Mouse (Mus musculus) forebrain, embryonic 13.5 days (tissue): ENCODE data around the gene Zdhhc16. TPM values are rescaled to one million over a fixed set of nuclear protein-coding genes. Genes with fewer than 3 reads are reported as not detected.

Experiments used
- ATAC-seq: fragments of 200-750 bp; cut with Nextera tagmentation; 2 replicates; pipeline ENCODE4 v1.8.0; 2017
- H3K27ac ChIP-seq: fragments of 300-500 bp; sonication (generic); 2 replicates; pipeline ENCODE4 v1.5.1; 2015; ENCODE audit warnings: inconsistent platforms, mild to moderate bottlenecking, moderate library complexity
- H3K27me3 ChIP-seq: fragments of 300-500 bp; sonication (generic); 2 replicates; pipeline ENCODE4 v1.6.1; 2015; ENCODE audit warnings: mild to moderate bottlenecking, inconsistent platforms
- H3K36me3 ChIP-seq: fragments of 300-500 bp; sonication (generic); 2 replicates; pipeline ENCODE4 v1.6.1; 2015; ENCODE audit warnings: mild to moderate bottlenecking, inconsistent platforms; ENCODE audit not compliant: poor library complexity, severe bottlenecking
- H3K4me1 ChIP-seq: fragments of 300-500 bp; sonication (generic); 2 replicates; pipeline ENCODE4 v1.6.1; 2015; ENCODE audit warnings: inconsistent platforms
- H3K4me2 ChIP-seq: fragments of 300-500 bp; sonication (generic); 2 replicates; pipeline ENCODE4 v1.6.1; 2015; ENCODE audit warnings: inconsistent platforms, mild to moderate bottlenecking, moderate library complexity
- H3K4me3 ChIP-seq: fragments of 300-500 bp; sonication (generic); 2 replicates; pipeline ENCODE4 v1.5.1; 2015; ENCODE audit warnings: mild to moderate bottlenecking, inconsistent platforms
- H3K9ac ChIP-seq: fragments of 300-500 bp; sonication (generic); 2 replicates; pipeline ENCODE4 v1.6.1; 2015; ENCODE audit warnings: mild to moderate bottlenecking, inconsistent platforms
- H3K9me3 ChIP-seq: fragments of 300-500 bp; sonication (generic); replicated peaks from 2 replicates; pipeline ENCODE4 v1.6.1; 2016; ENCODE audit warnings: inconsistent platforms
- WGBS: fragments of 180-500 bp; shearing (Covaris S2); methylation state at CpG from one replicate; pipeline ENCODE4 v1.1.7; 2015; 5-methylcytosine and 5-hydroxymethylcytosine counted together
- polyA plus RNA-seq: library from polyadenylated mRNA; unstranded; fragments of >200 nt; fragmentation: Nextera tagmentation; extraction: Ambion mirVana; gene quantifications from 2 replicates; pipeline ENCODE4 v1.2.1, GENCODE M21; 2015

The Zdhhc16 gene
- polyA plus RNA-seq: 86.5 and 96.5 TPM in 2 replicates

DNA sequence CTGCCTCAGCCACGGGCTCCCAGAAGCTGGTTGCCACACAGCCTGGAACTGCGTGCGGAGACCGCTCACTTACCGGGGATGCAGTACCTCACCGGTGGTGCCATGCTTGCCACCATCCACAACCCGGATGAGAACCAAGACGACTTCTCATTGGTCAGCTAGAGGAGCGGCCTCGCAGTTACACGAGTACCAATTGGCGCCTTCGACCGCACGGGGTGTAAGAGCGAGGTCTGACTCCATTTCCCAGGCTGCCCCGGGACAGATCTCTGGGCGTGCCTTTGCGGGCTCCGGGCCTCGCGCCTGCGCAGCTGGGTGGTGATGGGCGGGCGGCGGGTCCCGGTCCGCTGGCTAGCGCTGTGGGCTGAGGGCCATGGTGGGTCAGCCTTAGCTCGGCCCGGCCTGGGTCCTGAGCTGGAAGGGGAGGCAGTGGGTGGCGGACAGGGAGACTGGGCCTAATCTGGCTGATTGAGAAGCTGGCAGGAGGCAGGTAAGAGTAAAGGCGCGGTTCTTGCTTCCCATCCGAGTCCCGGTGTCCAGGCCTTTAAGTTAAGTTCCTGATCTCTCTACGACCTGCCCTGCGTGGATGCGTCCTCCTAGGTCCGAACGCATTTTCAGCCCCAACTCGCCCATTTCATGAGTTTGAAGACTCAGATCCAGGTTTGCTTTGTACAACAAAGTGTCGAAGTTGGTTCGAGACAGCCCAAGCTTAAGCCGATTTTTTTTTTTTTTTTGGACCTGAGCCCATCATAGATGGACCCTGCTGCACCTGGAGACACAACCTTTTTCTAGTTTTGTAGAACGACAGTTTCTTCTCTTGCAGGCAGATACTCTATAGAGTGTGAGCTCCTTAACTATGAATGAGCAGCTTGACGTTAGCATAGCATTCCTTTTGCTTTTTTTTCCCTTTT is at the start of gene Zdhhc16, which contains the start of gene Exosc1:
Gene Zdhhc16 (plus strand): TSS at position 302 of the 908 bp plus-strand sequence.
Gene Exosc1 (minus strand): TSS at position 245 of the 908 bp plus-strand sequence.
- under 1% methylated on average over 47 of the region's 47 CpGs for WGBS
- H3K9ac ChIP-seq: peak within 1 kb of the TSS; percentile 84

GRCm38 (mm10) chr19:41883882-41884281 is 49.4 kb upstream of the Zdhhc16 start:
- Histone ChIP-seq H3K4me1 (no peaks in the 10 kb centered on the region), H3K27me3 (no peaks in the 10 kb centered on the region), H3K36me3 (peaks cover 89% of the 10 kb centered on the region), H3K9me3 (no peaks in the 10 kb centered on the region), H3K27ac (no peak overlapping the region), H3K9ac (no peak overlapping the region), H3K4me3 (no peak overlapping the region), H3K4me2 (no peak overlapping the region)
- WGBS: 93% methylated on average over 9 of the region's 9 CpGs
- ATAC-seq: no peak

More for the DNA sequence above, at the start of gene Zdhhc16, which contains the start of gene Exosc1:
- H3K4me3 ChIP-seq: peak within 1 kb of the TSS; percentile 95
- peaks cover 39% of the 10 kb centered on the region for H3K36me3 ChIP-seq
- H3K4me2 ChIP-seq: peak within 1 kb of the TSS; percentile 95
- no peaks in the 10 kb centered on the region for H3K27me3 ChIP-seq
- peak; percentile 100 for ATAC-seq
- peaks cover 23% of the 10 kb centered on the region for H3K4me1 ChIP-seq
- no peak within 1 kb of the TSS; the same call in 1 of the 2 replicates for H3K27ac ChIP-seq
- no peaks in the 10 kb centered on the region for H3K9me3 ChIP-seq

DNA sequence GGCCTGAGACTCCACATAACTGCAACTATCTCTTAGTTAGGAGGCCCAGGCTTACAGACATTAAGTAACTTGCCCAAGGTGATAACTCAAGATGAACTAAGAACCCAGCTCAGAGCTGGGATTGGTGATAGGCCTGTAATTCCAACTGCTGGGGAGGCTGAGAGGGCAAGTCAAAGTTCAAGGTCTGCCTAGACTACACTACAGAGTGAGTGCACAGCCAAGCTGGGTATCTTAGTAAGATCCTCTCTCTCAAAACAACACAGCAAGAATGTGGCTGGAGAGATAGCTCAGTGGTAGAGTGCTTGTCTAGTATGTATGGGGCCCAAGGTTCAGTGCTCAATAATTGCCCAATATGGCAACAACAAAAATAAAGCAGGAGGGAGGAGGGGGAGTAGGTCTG is 45.1 kb upstream of the Zdhhc16 start:
- no peaks in the 10 kb centered on the region for H3K9me3 ChIP-seq
- no peak overlapping the region for H3K27ac ChIP-seq
- ATAC-seq: no peak
- no peak overlapping the region for H3K4me2 ChIP-seq
- peaks cover 75% of the 10 kb centered on the region for H3K36me3 ChIP-seq
- no peaks in the 10 kb centered on the region for H3K27me3 ChIP-seq
- H3K9ac ChIP-seq: no peak overlapping the region
- H3K4me1 ChIP-seq: no peaks in the 10 kb centered on the region
- H3K4me3 ChIP-seq: no peak overlapping the region

DNA sequence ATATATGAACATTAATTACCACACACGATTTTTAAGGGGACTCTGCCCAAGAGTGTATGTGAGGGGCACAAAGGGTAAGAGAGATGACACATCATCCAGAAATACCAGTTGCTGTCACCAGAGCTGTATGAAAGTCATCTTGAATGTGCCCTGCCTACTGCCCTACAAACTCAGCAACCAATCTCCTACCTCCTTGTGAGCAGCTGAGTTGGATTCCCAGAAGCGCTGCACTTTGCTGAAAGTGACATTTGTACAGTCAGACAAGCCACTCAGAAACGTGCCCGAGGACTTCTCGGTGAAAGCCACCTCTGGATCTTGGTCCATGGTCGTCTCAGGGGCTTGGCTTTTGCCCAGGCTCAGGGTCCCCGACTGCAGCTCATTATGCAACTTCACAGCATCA is 38.3 kb upstream of the Zdhhc16 start:
- Histone ChIP-seq H3K27ac (no peak overlapping the region), H3K4me2 (peak overlapping the region; percentile 83)
- WGBS: 54% methylated on average over 7 of the region's 7 CpGs

DNA sequence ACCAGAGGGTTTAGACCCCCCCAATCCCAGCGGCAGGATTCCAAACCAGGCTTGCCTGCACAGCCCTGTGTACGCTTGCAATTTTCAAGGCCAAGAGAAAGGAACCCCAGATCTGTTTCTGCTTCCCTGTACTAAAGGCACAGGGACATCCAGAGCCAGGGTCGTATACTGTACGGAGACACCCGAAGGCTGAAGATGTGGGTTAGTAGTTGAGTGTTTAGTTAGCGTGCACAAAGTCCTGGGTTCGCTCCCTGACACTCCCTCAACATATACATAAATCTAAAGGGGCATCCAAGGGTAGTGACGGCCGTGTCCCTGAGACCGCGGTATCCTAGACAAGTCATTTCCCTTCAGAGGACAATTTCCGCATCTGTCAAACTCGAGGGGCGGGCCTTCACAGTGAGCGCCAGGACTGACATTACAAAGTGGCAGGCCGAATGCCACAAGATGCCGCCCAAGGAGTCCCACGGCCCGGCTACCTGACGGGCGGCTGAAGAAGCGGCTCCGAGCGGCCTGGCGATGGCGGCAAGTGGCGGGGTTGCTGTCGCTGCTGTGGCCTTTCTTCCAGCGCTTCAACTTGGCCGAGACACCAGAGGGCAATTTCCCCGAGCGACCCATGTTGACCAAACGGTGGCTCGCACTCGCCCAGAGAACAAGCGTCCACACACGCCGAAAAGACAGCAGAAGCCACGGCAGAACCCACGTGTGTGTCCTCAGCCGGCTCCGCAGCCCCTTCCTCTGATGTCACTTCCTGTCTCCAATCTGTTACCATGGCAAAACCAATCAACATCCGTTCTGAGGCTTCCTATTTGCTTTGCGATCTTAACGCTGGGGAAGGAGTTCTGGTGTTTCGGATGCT is 37.6 kb upstream of the Zdhhc16 start, which contains the start of gene Rrp12:
Gene Rrp12 (minus strand): TSS at position 714 of the 859 bp plus-strand sequence.
- Histone ChIP-seq H3K4me3 (peak within 1 kb of the TSS; percentile 91), H3K4me2 (peak within 1 kb of the TSS; percentile 83), H3K9me3 (no peaks in the 10 kb centered on the region), H3K4me1 (peaks cover 18% of the 10 kb centered on the region), H3K27me3 (no peaks in the 10 kb centered on the region), H3K27ac (no peak within 1 kb of the TSS), H3K36me3 (peaks cover 7% of the 10 kb centered on the region), H3K9ac (peak within 1 kb of the TSS; percentile 68)
- WGBS: 2% methylated on average over 46 of the region's 46 CpGs
- peak; percentile 99 for ATAC-seq

More for the DNA sequence above, 38.3 kb upstream of the Zdhhc16 start:
- Histone ChIP-seq H3K4me1 (peaks cover 18% of the 10 kb centered on the region), H3K4me3 (peak overlapping the region; percentile 91), H3K9ac (peak overlapping the region; percentile 68), H3K9me3 (no peaks in the 10 kb centered on the region), H3K27me3 (no peaks in the 10 kb centered on the region), H3K36me3 (peaks cover 14% of the 10 kb centered on the region)
- ATAC-seq: no peak

- no peak overlapping the region for H3K27ac ChIP-seq
- WGBS: 20% methylated on average over 18 of the region's 18 CpGs
- peak; percentile 34; the same call in 1 of the 2 replicates for ATAC-seq
- no peaks in the 10 kb centered on the region for H3K27me3 ChIP-seq
- H3K4me2 ChIP-seq: peak overlapping the region; percentile 83
- no peaks in the 10 kb centered on the region for H3K9me3 ChIP-seq
- peaks cover 18% of the 10 kb centered on the region for H3K4me1 ChIP-seq
- H3K4me3 ChIP-seq: peak overlapping the region; percentile 91
- peak overlapping the region; percentile 61 for H3K9ac ChIP-seq
- H3K36me3 ChIP-seq: peaks cover under 1% of the 10 kb centered on the region; the same call in 1 of the 2 replicates
Measured at GRCm38 (mm10) chr19:41896319-41896711, 37.0 kb upstream of the Zdhhc16 start.

DNA sequence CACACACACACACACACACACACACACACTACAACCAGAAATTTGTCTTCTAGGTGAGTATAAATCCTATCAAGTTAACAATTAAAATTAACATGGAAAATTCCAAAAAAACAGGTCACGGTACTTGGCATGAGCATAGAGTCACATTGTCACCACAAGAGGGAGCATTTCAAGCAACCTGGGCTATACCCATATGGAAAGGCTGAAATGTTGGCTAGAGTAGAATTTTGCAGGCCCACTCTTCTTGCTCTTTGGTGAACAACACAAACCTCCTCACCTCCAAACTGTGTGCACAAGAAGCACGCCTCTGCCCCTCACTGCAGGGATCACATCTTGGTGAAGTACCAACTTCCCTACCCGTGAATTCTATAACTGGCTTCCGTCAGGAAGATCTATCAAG is 34.4 kb upstream of the Zdhhc16 start:
- ATAC-seq: no peak
- WGBS: 45% methylated on average over 4 of the region's 4 CpGs

DNA sequence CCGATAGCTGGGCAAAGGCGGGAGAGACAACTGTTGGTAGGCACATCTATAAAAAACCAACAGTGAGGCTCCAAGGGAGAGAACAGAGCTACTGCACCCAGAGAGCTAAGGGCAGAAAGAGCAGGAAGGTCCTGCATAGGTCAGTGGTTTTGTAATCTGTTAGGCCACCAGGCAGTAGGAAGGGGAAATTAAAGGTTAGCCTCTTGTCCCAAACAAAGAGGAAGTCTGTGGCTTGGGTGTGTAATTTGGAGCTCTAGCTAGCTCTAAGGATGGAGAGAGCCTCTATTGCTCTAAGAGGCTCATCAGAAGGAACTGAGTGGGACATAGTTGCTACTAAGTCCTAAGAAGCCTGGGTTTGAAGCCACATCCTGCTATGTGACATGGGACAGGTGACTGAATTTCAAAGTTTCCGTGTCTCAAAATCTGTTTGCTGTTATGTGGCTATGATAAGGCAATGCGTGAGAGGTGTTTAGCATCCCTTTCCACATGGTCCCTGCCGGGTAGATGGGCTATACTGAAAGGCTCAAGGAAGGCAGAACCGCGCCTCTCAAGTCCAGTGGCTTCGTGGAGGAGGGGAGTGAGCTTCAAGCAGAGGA is 32.7 kb upstream of the Zdhhc16 start:
- 86% methylated on average over 8 of the region's 8 CpGs for WGBS

More for the DNA sequence above, 34.4 kb upstream of the Zdhhc16 start:
- Histone ChIP-seq H3K36me3 (no peaks in the 10 kb centered on the region), H3K9ac (no peak overlapping the region), H3K4me3 (no peak overlapping the region), H3K4me1 (peaks cover 18% of the 10 kb centered on the region), H3K4me2 (no peak overlapping the region), H3K9me3 (no peaks in the 10 kb centered on the region), H3K27ac (no peak overlapping the region), H3K27me3 (no peaks in the 10 kb centered on the region)

DNA sequence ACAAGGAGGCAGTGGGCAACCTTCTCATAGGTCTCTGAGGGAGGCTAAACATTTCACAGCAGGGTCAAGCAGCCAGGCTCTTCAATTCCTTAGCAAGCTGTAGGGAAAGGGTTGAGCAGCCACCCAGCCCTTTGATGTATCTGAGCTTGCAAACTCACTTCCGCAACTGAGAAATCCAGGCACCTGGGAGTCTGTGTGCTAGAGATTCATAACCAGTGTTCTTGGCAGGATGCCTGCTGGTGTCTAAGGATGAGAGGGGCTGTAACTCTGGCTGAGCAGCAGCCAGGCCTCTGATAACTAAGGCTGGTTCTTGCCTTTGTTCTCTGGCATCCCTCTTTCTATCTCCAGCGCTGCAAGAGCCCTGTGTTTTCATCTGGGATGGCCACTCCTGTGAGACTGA is 31.6 kb upstream of the Zdhhc16 start:
- H3K4me1 ChIP-seq: peaks cover under 1% of the 10 kb centered on the region; the same call in 1 of the 2 replicates
- H3K9me3 ChIP-seq: no peaks in the 10 kb centered on the region
- H3K36me3 ChIP-seq: no peaks in the 10 kb centered on the region
- no peaks in the 10 kb centered on the region for H3K27me3 ChIP-seq
- H3K27ac ChIP-seq: 0 out of 2 replicates have a peak overlapping the region, but pooled peaks have one; percentile 21
- WGBS: 57% methylated on average over 2 of the region's 2 CpGs
- no peak overlapping the region for H3K4me3 ChIP-seq
- H3K4me2 ChIP-seq: no peak overlapping the region
- ATAC-seq: no peak
- no peak overlapping the region for H3K9ac ChIP-seq

More for the DNA sequence above, 32.7 kb upstream of the Zdhhc16 start:
- H3K4me3 ChIP-seq: no peak overlapping the region
- H3K9me3 ChIP-seq: no peaks in the 10 kb centered on the region
- no peaks in the 10 kb centered on the region for H3K27me3 ChIP-seq
- H3K4me2 ChIP-seq: no peak overlapping the region
- H3K27ac ChIP-seq: no peak overlapping the region
- peaks cover 6% of the 10 kb centered on the region for H3K4me1 ChIP-seq
- ATAC-seq: no peak
- no peak overlapping the region for H3K9ac ChIP-seq
- no peaks in the 10 kb centered on the region for H3K36me3 ChIP-seq

DNA sequence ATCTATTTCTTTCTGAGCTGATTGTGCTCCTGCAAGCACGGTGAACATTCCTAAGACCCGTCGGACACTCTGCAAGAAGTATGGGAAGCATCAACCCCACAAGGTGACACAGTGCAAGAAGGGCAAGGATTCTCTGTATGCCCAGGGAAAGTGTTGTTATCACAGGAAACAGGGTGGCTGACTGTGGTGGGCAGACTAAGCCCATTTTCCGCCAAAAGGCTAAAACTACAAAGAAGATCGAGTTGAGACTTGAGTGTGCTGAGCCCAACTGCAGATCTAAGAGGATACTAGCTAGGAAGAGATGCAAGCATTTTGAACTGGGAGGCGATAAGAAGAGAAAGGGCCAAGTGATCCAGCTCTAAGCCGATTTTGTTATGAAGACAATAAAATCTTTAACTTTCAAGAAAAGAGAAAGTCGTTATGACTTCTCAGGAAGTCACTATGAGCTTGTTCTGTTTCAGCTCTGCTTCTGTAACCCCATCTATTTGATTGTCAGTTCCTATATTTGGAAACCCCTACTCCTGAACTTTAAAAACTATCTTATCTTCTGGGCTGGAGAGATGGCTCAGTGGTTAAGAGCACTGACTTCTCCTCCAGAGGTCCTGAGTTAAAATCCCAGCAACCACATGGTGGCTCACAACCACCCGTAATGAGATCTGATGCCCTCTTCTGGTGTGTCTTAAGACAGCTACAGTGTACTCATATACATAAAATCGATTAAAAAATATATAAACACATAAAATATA is 30.3 kb upstream of the Zdhhc16 start:
- H3K4me1 ChIP-seq: no peaks in the 10 kb centered on the region
- no peak for ATAC-seq
- no peaks in the 10 kb centered on the region for H3K36me3 ChIP-seq
- H3K9me3 ChIP-seq: no peaks in the 10 kb centered on the region
- H3K4me3 ChIP-seq: no peak overlapping the region
- WGBS: 88% methylated on average over 10 of the region's 10 CpGs
- no peak overlapping the region for H3K9ac ChIP-seq
- no peak overlapping the region for H3K4me2 ChIP-seq
- H3K27me3 ChIP-seq: no peaks in the 10 kb centered on the region
- no peak overlapping the region for H3K27ac ChIP-seq

DNA sequence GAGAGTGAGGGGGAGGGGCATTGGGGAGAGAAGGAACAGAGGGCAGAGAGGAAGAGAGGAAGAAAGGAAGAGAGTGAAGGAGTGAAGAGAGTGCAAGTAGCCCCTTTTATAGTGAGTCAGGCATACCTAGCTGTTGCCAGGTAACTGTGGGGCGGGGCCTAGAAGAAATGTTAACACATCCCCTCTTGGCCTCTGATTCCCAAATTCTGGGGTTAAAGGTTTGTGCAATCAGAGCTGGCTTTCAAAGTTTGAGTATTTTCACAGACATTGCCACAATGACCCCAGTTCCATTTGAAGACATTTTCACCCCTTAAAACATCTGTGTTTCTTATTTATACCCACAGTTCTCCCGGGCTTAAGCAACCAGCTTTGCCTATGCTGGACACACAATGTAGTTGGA is 28.0 kb upstream of the Zdhhc16 start:
- Histone ChIP-seq H3K9me3 (no peaks in the 10 kb centered on the region), H3K4me1 (no peaks in the 10 kb centered on the region)

More for the DNA sequence above, 28.0 kb upstream of the Zdhhc16 start:
- H3K36me3 ChIP-seq: no peaks in the 10 kb centered on the region
- no peak for ATAC-seq
- no peak overlapping the region for H3K4me2 ChIP-seq
- WGBS: 99% methylated on average over 2 of the region's 2 CpGs
- no peaks in the 10 kb centered on the region for H3K27me3 ChIP-seq
- no peak overlapping the region for H3K4me3 ChIP-seq
- H3K9ac ChIP-seq: no peak overlapping the region
- H3K27ac ChIP-seq: no peak overlapping the region
